Mouse (Mus musculus) bone marrow macrophage, adult 2 months (primary cell): ENCODE measurements around the gene Stk32b.

Experiments used
- CTCF ChIP-seq: IDR thresholded peaks from 2 replicates; pipeline ENCODE4 v1.5.1; 2012; ENCODE audit warnings: low read depth, mild to moderate bottlenecking, low read length, moderate library complexity
- POLR2A ChIP-seq: IDR thresholded peaks from 2 replicates; pipeline ENCODE4 v1.6.1; 2012; ENCODE audit warnings: mild to moderate bottlenecking, low read depth, low read length, borderline replicate concordance

GRCm38 (mm10) chr5:37535726-37536293 lies 181.2 kb downstream of the Stk32b start:
- TF ChIP-seq POLR2A, result no peak
- no peak for TF ChIP-seq CTCF
